Mouse (Mus musculus) olfactory bulb, adult 2 months (tissue): ENCODE measurements at regions not wholly inside any gene's neighbourhood (a gene's known extent, or its start where the extent isn't known, plus 50 kb on each side); places are given as distances from the start of the nearest gene placed in this dataset.
A peak's percentile ranks its signal among the peaks of the same experiment; 100 is the strongest.

Experiments
- H3K27ac ChIP-seq: fragments of 200-500 bp; 2 replicates; pipeline ENCODE4 v1.5.1; 2012; ENCODE audit warnings: low read depth, low read length; ENCODE audit not compliant: insufficient read depth
- H3K4me1 ChIP-seq: fragments of 200-500 bp; 2 replicates; pipeline ENCODE4 v1.6.1; 2012; ENCODE audit warnings: low read length; ENCODE audit not compliant: control insufficient read depth, insufficient read depth
- H3K4me3 ChIP-seq: fragments of 200-500 bp; 2 replicates; pipeline ENCODE4 v1.5.1; 2012; ENCODE audit warnings: mild to moderate bottlenecking, low read depth, low read length, moderate library complexity; ENCODE audit not compliant: insufficient read depth
- CTCF ChIP-seq: fragments of 200-500 bp; IDR thresholded peaks from 2 replicates; pipeline ENCODE4 v1.5.1; 2012; ENCODE audit warnings: low read depth, mild to moderate bottlenecking, low read length, moderate library complexity; ENCODE audit not compliant: insufficient read depth
- POLR2A ChIP-seq: fragments of 200-500 bp; IDR thresholded peaks from 2 replicates; pipeline ENCODE4 v1.6.1; 2012; ENCODE audit warnings: mild to moderate bottlenecking, low read depth, low read length, moderate library complexity; ENCODE audit not compliant: insufficient read depth
- WGBS: fragments of 180-500 bp; shearing (Covaris S2); methylation state at CpG from one replicate; pipeline ENCODE4 v1.1.7; 2018; 5-methylcytosine and 5-hydroxymethylcytosine counted together

GRCm38 (mm10) chr11:89247991-89248390 is 54.1 kb downstream of the Nog start:
- TF ChIP-seq CTCF (no peak), POLR2A (no peak)
- Histone ChIP-seq H3K4me3 (no peak overlapping the region), H3K27ac (no peak overlapping the region), H3K4me1 (peaks cover 3% of the 10 kb centered on the region)
- 80% methylated on average over 2 of the region's 2 CpGs for WGBS

GRCm38 (mm10) chr11:89243370-89243769 is 58.8 kb downstream of the Nog start:
- no peak overlapping the region for H3K27ac ChIP-seq
- no peak overlapping the region for H3K4me3 ChIP-seq
- TF ChIP-seq POLR2A (no peak), CTCF (peak; percentile 61; the same call in 1 of the 2 replicates)
- 33% methylated on average over 3 of the region's 3 CpGs for WGBS
- H3K4me1 ChIP-seq, result peaks cover 3% of the 10 kb centered on the region

GRCm38 (mm10) chr11:89242130-89242529 is 60.0 kb downstream of the Nog start:
- H3K27ac ChIP-seq, result no peak overlapping the region
- H3K4me1 ChIP-seq, result peaks cover 3% of the 10 kb centered on the region
- 100% methylated on average over 2 of the region's 2 CpGs for WGBS
- TF ChIP-seq POLR2A, result no peak
- TF ChIP-seq CTCF, result no peak
- H3K4me3 ChIP-seq, result no peak overlapping the region

GRCm38 (mm10) chr11:89239891-89240290 is 62.2 kb downstream of the Nog start:
- Histone ChIP-seq H3K27ac (no peak overlapping the region), H3K4me3 (no peak overlapping the region), H3K4me1 (peaks cover 3% of the 10 kb centered on the region; the same call in 1 of the 2 replicates)
- TF ChIP-seq CTCF (no peak), POLR2A (no peak)
- 81% methylated on average over 9 of the region's 9 CpGs for WGBS

- H3K4me1 ChIP-seq, result no peaks in the 10 kb centered on the region
- no peak overlapping the region for H3K4me3 ChIP-seq
- 94% methylated on average over 3 of the region's 3 CpGs for WGBS
- no peak for TF ChIP-seq CTCF
- no peak for TF ChIP-seq POLR2A
- no peak overlapping the region for H3K27ac ChIP-seq
These were observed 65.2 kb downstream of the Nog start for GRCm38 (mm10) chr11:89236904-89237303.

- Histone ChIP-seq H3K4me1 (no peaks in the 10 kb centered on the region), H3K4me3 (no peak overlapping the region), H3K27ac (no peak overlapping the region)
- TF ChIP-seq POLR2A, result no peak
- no peak for TF ChIP-seq CTCF
- 79% methylated on average over 9 of the region's 9 CpGs for WGBS
These were observed 69.2 kb downstream of the Nog start for GRCm38 (mm10) chr11:89232884-89233480.

- Histone ChIP-seq H3K4me1 (no peaks in the 10 kb centered on the region), H3K27ac (no peak overlapping the region), H3K4me3 (no peak overlapping the region)
- WGBS, result 48% methylated on average over 5 of the region's 5 CpGs
- TF ChIP-seq CTCF (no peak), POLR2A (no peak)
These were observed 72.4 kb downstream of the Nog start for GRCm38 (mm10) chr11:89229726-89230125.

GRCm38 (mm10) chr11:89213204-89213603 is 88.9 kb downstream of the Nog start:
- Histone ChIP-seq H3K27ac (no peak overlapping the region), H3K4me1 (peaks cover 6% of the 10 kb centered on the region), H3K4me3 (no peak overlapping the region)
- 94% methylated on average over 5 of the region's 5 CpGs for WGBS
- no peak for TF ChIP-seq POLR2A
- TF ChIP-seq CTCF, result no peak

- Histone ChIP-seq H3K4me3 (no peak overlapping the region), H3K27ac (no peak overlapping the region), H3K4me1 (peaks cover 6% of the 10 kb centered on the region)
- no peak for TF ChIP-seq POLR2A
- WGBS, result 30% methylated on average over 11 of the region's 11 CpGs
These were observed 92.6 kb downstream of the Nog start for GRCm38 (mm10) chr11:89209531-89209950.

GRCm38 (mm10) chr11:89209072-89209471 is 93.1 kb downstream of the Nog start:
- H3K4me1 ChIP-seq, result peaks cover 6% of the 10 kb centered on the region
- H3K27ac ChIP-seq, result no peak overlapping the region
- no peak overlapping the region for H3K4me3 ChIP-seq
- no peak for TF ChIP-seq CTCF
- no peak for TF ChIP-seq POLR2A
- WGBS, result 39% methylated on average over 6 of the region's 6 CpGs
